Comparison of ENCODE assay signal across 31 mouse cellular contexts in genomic region chr8:119516674-119517073, GRCm38 (mm10). TPM values are rescaled to one million over a fixed set of nuclear protein-coding genes. Genes with fewer than 3 reads are reported as not detected.
A peak's percentile ranks its signal among the peaks of the same experiment; 100 is the strongest.
DNase-seq lines count a peak whose midpoint lies in the region; ATAC-seq and TF ChIP-seq lines count a peak whose summit lies in the region.
"Had no signal": no experiment of that assay in that cellular context is flagged by ENCODE, and none has a peak within 500 bp of the region (broad histone marks: within the 10 kb centered on the region; RNA-seq: fewer than 3 reads in every experiment).

No protein-coding gene starts in this region.

- no peak for DNase-seq in hindbrain, embryonic 10.5 days (ENCODE audit: low spot score)
- DNase-seq in midbrain, postnatal 0 days (ENCODE audit: low spot score): peak; percentile 34
- DNase-seq in ES-E14 (ENCODE audit: low read depth, low spot score): no peak
- no peak for DNase-seq in embryonic facial prominence, embryonic 14.5 days (ENCODE audit: low spot score)
- DNase-seq in heart, adult 11 months: no peak
- DNase-seq: adrenal gland, postnatal 36 days; cerebellum, adult 11 months; gastrocnemius, postnatal 36 days; kidney, adult 11 months; kidney, postnatal 36 days; layer of hippocampus, postnatal 36 days; lung, adult 18-20 months; lung, postnatal 10 days; right cerebral cortex, postnatal 14 days; thymus, adult 2 months; thymus, postnatal 4 days had no signal

- no peaks in the 10 kb centered on the region; the same call in 1 of the 2 replicates for H3K4me1 ChIP-seq in hindbrain, embryonic 15.5 days (replicated peaks)
- H3K4me1 ChIP-seq in hindbrain, embryonic 10.5 days (replicated peaks): no peaks in the 10 kb centered on the region
- H3K4me1 ChIP-seq in midbrain, postnatal 0 days (ENCODE audit: insufficient read depth, low read length): no peaks in the 10 kb centered on the region
- H3K4me1 ChIP-seq in midbrain, embryonic 15.5 days: peaks cover 10% of the 10 kb centered on the region; the same call in 1 of the 2 replicates
- peaks cover 3 to 16% of the 10 kb centered on the region in 2 experiments for H3K4me1 ChIP-seq in ES-E14 (ENCODE audit: control insufficient read depth in 2 of 2, insufficient read depth in 2 of 2, low read length in 2 of 2, poor library complexity in 1 of 2)
- no peaks in the 10 kb centered on the region for H3K4me1 ChIP-seq in embryonic facial prominence, embryonic 14.5 days (ENCODE audit: control insufficient read depth, insufficient read depth, low read length)
- H3K4me1 ChIP-seq: embryonic facial prominence, embryonic 15.5 days; kidney, embryonic 15.5 days; limb, embryonic 13.5 days had no signal

- no peak for TF ChIP-seq CTCF in midbrain, postnatal 0 days (IDR thresholded peaks at IDR 0.05)

- 34% methylated on average over 5 of the region's 5 CpGs for WGBS in hindbrain, embryonic 15.5 days
- WGBS in hindbrain, embryonic 10.5 days: 79% methylated on average over 5 of the region's 5 CpGs
- WGBS in midbrain, postnatal 0 days: 39% methylated on average over 5 of the region's 5 CpGs
- WGBS in midbrain, embryonic 15.5 days: 45% methylated on average over 5 of the region's 5 CpGs
- 61% methylated on average over 5 of the region's 5 CpGs for WGBS in embryonic facial prominence, embryonic 14.5 days

- H3K27ac ChIP-seq in hindbrain, embryonic 15.5 days (replicated peaks): no peak overlapping the region
- no peak overlapping the region for H3K27ac ChIP-seq in hindbrain, embryonic 10.5 days
- no peak overlapping the region for H3K27ac ChIP-seq in midbrain, postnatal 0 days (ENCODE audit: low read depth, low read length)
- no peak overlapping the region for H3K27ac ChIP-seq in midbrain, embryonic 15.5 days
- H3K27ac ChIP-seq in ES-E14 (ENCODE audit: insufficient read depth, low read depth, low read length, poor library complexity, severe bottlenecking): peak overlapping the region; percentile 58; the same call in 1 of the 2 replicates
- no peak overlapping the region for H3K27ac ChIP-seq in embryonic facial prominence, embryonic 14.5 days (replicated peaks; ENCODE audit: low read depth, low read length)
- H3K27ac ChIP-seq: embryonic facial prominence, embryonic 15.5 days; kidney, embryonic 15.5 days; limb, embryonic 13.5 days; liver, embryonic 12.5 days; stomach, postnatal 0 days had no signal

- ATAC-seq in hindbrain, embryonic 15.5 days (ENCODE audit: low FRiP score, low read depth): peak; percentile 23; the same call in 1 of the 2 replicates
- no peak for ATAC-seq in midbrain, postnatal 0 days (ENCODE audit: low FRiP score)
- no peak for ATAC-seq in midbrain, embryonic 15.5 days (replicated peaks)
- peak; percentile 9; the same call in 1 of the 2 replicates for ATAC-seq in embryonic facial prominence, embryonic 14.5 days (ENCODE audit: low read depth)
- ATAC-seq: liver, embryonic 12.5 days had no signal

- H3K27me3 ChIP-seq in hindbrain, embryonic 15.5 days: no peaks in the 10 kb centered on the region
- H3K27me3 ChIP-seq in hindbrain, embryonic 10.5 days (ENCODE audit: insufficient read depth, poor library complexity, severe bottlenecking): no peaks in the 10 kb centered on the region
- H3K27me3 ChIP-seq in midbrain, postnatal 0 days (ENCODE audit: insufficient read depth, low read length): no peaks in the 10 kb centered on the region
- no peaks in the 10 kb centered on the region for H3K27me3 ChIP-seq in midbrain, embryonic 15.5 days (replicated peaks)
- no peaks in the 10 kb centered on the region for H3K27me3 ChIP-seq in embryonic facial prominence, embryonic 14.5 days (replicated peaks; ENCODE audit: control insufficient read depth, insufficient read depth, low read length)
- H3K27me3 ChIP-seq: embryonic facial prominence, embryonic 15.5 days; kidney, embryonic 15.5 days; limb, embryonic 13.5 days; liver, embryonic 12.5 days had no signal

- no peak overlapping the region for H3K4me2 ChIP-seq in hindbrain, embryonic 15.5 days
- H3K4me2 ChIP-seq in midbrain, postnatal 0 days (ENCODE audit: low read depth, low read length, poor library complexity, severe bottlenecking): no peak overlapping the region
- H3K4me2 ChIP-seq in midbrain, embryonic 15.5 days: no peak overlapping the region
- no peak overlapping the region for H3K4me2 ChIP-seq in embryonic facial prominence, embryonic 14.5 days (ENCODE audit: low read depth, low read length)
- H3K4me2 ChIP-seq: embryonic facial prominence, embryonic 15.5 days; kidney, embryonic 15.5 days; limb, embryonic 13.5 days; liver, embryonic 12.5 days had no signal

- no peak overlapping the region for H3K9ac ChIP-seq in hindbrain, embryonic 15.5 days
- H3K9ac ChIP-seq in midbrain, postnatal 0 days (replicated peaks; ENCODE audit: low read length, poor library complexity, severe bottlenecking): no peak overlapping the region
- no peak overlapping the region for H3K9ac ChIP-seq in midbrain, embryonic 15.5 days
- no peak overlapping the region for H3K9ac ChIP-seq in ES-E14 (ENCODE audit: insufficient read depth, low read depth, low read length, poor library complexity, severe bottlenecking)
- H3K9ac ChIP-seq in embryonic facial prominence, embryonic 14.5 days (ENCODE audit: low read depth, low read length): no peak overlapping the region
- H3K9ac ChIP-seq: embryonic facial prominence, embryonic 15.5 days; kidney, embryonic 15.5 days; limb, embryonic 13.5 days; liver, embryonic 12.5 days had no signal

- in situ Hi-C loops in ES-E14 (cut with MboI; ENCODE audit: low sequenced_read_pairs in 2 of 2, unreplicated experiment in 2 of 2): no loop called here

- no peak overlapping the region for H3K4me3 ChIP-seq in hindbrain, embryonic 15.5 days
- H3K4me3 ChIP-seq in hindbrain, embryonic 10.5 days: no peak overlapping the region
- H3K4me3 ChIP-seq in midbrain, postnatal 0 days (ENCODE audit: low read depth, low read length): no peak overlapping the region
- no peak overlapping the region for H3K4me3 ChIP-seq in midbrain, embryonic 15.5 days
- H3K4me3 ChIP-seq in ES-E14 (ENCODE audit: insufficient read depth in 1 of 2, low read depth in 1 of 2, low read length in 2 of 2, poor library complexity in 1 of 2, severe bottlenecking in 1 of 2): no peak overlapping the region
- H3K4me3 ChIP-seq in embryonic facial prominence, embryonic 14.5 days (ENCODE audit: low read depth, low read length): no peak overlapping the region
- H3K4me3 ChIP-seq: embryonic facial prominence, embryonic 15.5 days; kidney, embryonic 15.5 days; limb, embryonic 13.5 days; liver, embryonic 12.5 days had no signal

- peaks cover 86% of the 10 kb centered on the region for H3K36me3 ChIP-seq in hindbrain, embryonic 15.5 days
- H3K36me3 ChIP-seq in hindbrain, embryonic 10.5 days: peaks cover 100% of the 10 kb centered on the region
- H3K36me3 ChIP-seq in midbrain, postnatal 0 days (ENCODE audit: insufficient read depth, low read length): peaks cover 80% of the 10 kb centered on the region
- peaks cover 65% of the 10 kb centered on the region for H3K36me3 ChIP-seq in midbrain, embryonic 15.5 days (replicated peaks)
- H3K36me3 ChIP-seq in ES-E14 (ENCODE audit: control insufficient read depth, insufficient read depth, low read length, poor library complexity, severe bottlenecking): peaks cover 65% of the 10 kb centered on the region
- peaks cover 100% of the 10 kb centered on the region for H3K36me3 ChIP-seq in embryonic facial prominence, embryonic 14.5 days (ENCODE audit: control insufficient read depth, insufficient read depth, low read length)

- H3K9me3 ChIP-seq in hindbrain, embryonic 15.5 days: no peaks in the 10 kb centered on the region
- H3K9me3 ChIP-seq in hindbrain, embryonic 10.5 days: no peaks in the 10 kb centered on the region
- H3K9me3 ChIP-seq in midbrain, postnatal 0 days (ENCODE audit: low read length): no peaks in the 10 kb centered on the region
- no peaks in the 10 kb centered on the region for H3K9me3 ChIP-seq in midbrain, embryonic 15.5 days
- H3K9me3 ChIP-seq in ES-E14 (ENCODE audit: control insufficient read depth, insufficient read depth, low read depth, low read length): no peaks in the 10 kb centered on the region
- no peaks in the 10 kb centered on the region for H3K9me3 ChIP-seq in embryonic facial prominence, embryonic 14.5 days (ENCODE audit: control insufficient read depth, low read length)
- H3K9me3 ChIP-seq: embryonic facial prominence, embryonic 15.5 days; kidney, embryonic 15.5 days; limb, embryonic 13.5 days; liver, embryonic 12.5 days had no signal

RNA-seq across cellular contexts. Expression of gene Slc38a8, which starts 15.2 kb away (rescaled TPM):
- polyA plus RNA-seq in hindbrain, embryonic 15.5 days (2015; fragmentation: Nextera tagmentation; extraction: Ambion mirVana): 0.13 and 0.22 TPM in 2 replicates
- polyA plus RNA-seq in hindbrain, embryonic 10.5 days (2016; fragmentation: Nextera tagmentation; extraction: Ambion mirVana): 1.4 TPM in 1 of 2 replicates, not detected in the other
- 0.16 and 0.19 TPM in 2 replicates for total RNA-seq in midbrain, postnatal 0 days (2014; rRNA removed)
- 0.09 and 0.12 TPM in 2 replicates for polyA plus RNA-seq in midbrain, postnatal 0 days (2015; fragmentation: Nextera tagmentation; extraction: Ambion mirVana)
- 0.13 TPM in 1 of 2 replicates, not detected in the other for polyA plus RNA-seq in midbrain, embryonic 15.5 days (2015; fragmentation: Nextera tagmentation; extraction: Ambion mirVana)
- 0.16 and 0.85 TPM in 2 replicates for total RNA-seq in ES-E14 (2012; rRNA removed)
- 0.17 TPM in 1 of 2 replicates, not detected in the other for polyA plus RNA-seq in embryonic facial prominence, embryonic 14.5 days (2014; fragmentation: Nextera tagmentation; extraction: Ambion mirVana)
- total RNA-seq: gastrocnemius, postnatal 36 days; heart, adult 8-10 months; heart, postnatal 25 days; layer of hippocampus, postnatal 36 days; megakaryocyte progenitor cell, adult 5-6 weeks; monocyte, adult 5-6 weeks had no signal
- polyA plus RNA-seq: C2C12; heart, embryonic 14.5 days; kidney, embryonic 15.5 days; liver, embryonic 12.5 days; neural tube, embryonic 11.5 days; stomach, postnatal 0 days had no signal

RNA-seq across cellular contexts. Expression of gene Mbtps1, which starts 41.9 kb away (rescaled TPM):
- polyA plus RNA-seq in hindbrain, embryonic 15.5 days (2015; fragmentation: Nextera tagmentation; extraction: Ambion mirVana): 50.7 and 54.0 TPM in 2 replicates
- polyA plus RNA-seq in hindbrain, embryonic 10.5 days (2016; fragmentation: Nextera tagmentation; extraction: Ambion mirVana): 104 and 107 TPM in 2 replicates
- total RNA-seq in midbrain, postnatal 0 days (2014; rRNA removed): 68.8 and 72.7 TPM in 2 replicates
- polyA plus RNA-seq in midbrain, postnatal 0 days (2015; fragmentation: Nextera tagmentation; extraction: Ambion mirVana): 45.5 and 46.0 TPM in 2 replicates
- 59.5 and 61.1 TPM in 2 replicates for polyA plus RNA-seq in midbrain, embryonic 15.5 days (2015; fragmentation: Nextera tagmentation; extraction: Ambion mirVana)
- 167 and 198 TPM in 2 replicates for total RNA-seq in ES-E14 (2012; rRNA removed)
- 110 and 124 TPM in 2 replicates for polyA plus RNA-seq in embryonic facial prominence, embryonic 14.5 days (2014; fragmentation: Nextera tagmentation; extraction: Ambion mirVana)

RNA-seq across cellular contexts. Expression of gene Hsdl1, which starts 58.3 kb away (rescaled TPM):
- 153 and 162 TPM in 2 replicates for polyA plus RNA-seq in hindbrain, embryonic 15.5 days (2015; fragmentation: Nextera tagmentation; extraction: Ambion mirVana)
- 65.1 and 78.0 TPM in 2 replicates for polyA plus RNA-seq in hindbrain, embryonic 10.5 days (2016; fragmentation: Nextera tagmentation; extraction: Ambion mirVana)
- total RNA-seq in midbrain, postnatal 0 days (2014; rRNA removed): 164 and 176 TPM in 2 replicates
- polyA plus RNA-seq in midbrain, postnatal 0 days (2015; fragmentation: Nextera tagmentation; extraction: Ambion mirVana): 164 and 174 TPM in 2 replicates
- polyA plus RNA-seq in midbrain, embryonic 15.5 days (2015; fragmentation: Nextera tagmentation; extraction: Ambion mirVana): 212 and 213 TPM in 2 replicates
- total RNA-seq in ES-E14 (2012; rRNA removed): 19.5 and 19.7 TPM in 2 replicates
- polyA plus RNA-seq in embryonic facial prominence, embryonic 14.5 days (2014; fragmentation: Nextera tagmentation; extraction: Ambion mirVana): 34.0 and 37.1 TPM in 2 replicates

RNA-seq across cellular contexts. Expression of gene Dnaaf1, which starts 58.4 kb away (rescaled TPM):
- 0.35 and 0.74 TPM in 2 replicates for polyA plus RNA-seq in hindbrain, embryonic 15.5 days (2015; fragmentation: Nextera tagmentation; extraction: Ambion mirVana)
- 0.39 and 1.3 TPM in 2 replicates for polyA plus RNA-seq in hindbrain, embryonic 10.5 days (2016; fragmentation: Nextera tagmentation; extraction: Ambion mirVana)
- 0.47 and 1.1 TPM in 2 replicates for total RNA-seq in midbrain, postnatal 0 days (2014; rRNA removed)
- 0.51 and 0.60 TPM in 2 replicates for polyA plus RNA-seq in midbrain, postnatal 0 days (2015; fragmentation: Nextera tagmentation; extraction: Ambion mirVana)
- 0.54 and 0.55 TPM in 2 replicates for polyA plus RNA-seq in midbrain, embryonic 15.5 days (2015; fragmentation: Nextera tagmentation; extraction: Ambion mirVana)
- total RNA-seq in ES-E14 (2012; rRNA removed): 0.79 and 1.0 TPM in 2 replicates
- polyA plus RNA-seq in embryonic facial prominence, embryonic 14.5 days (2014; fragmentation: Nextera tagmentation; extraction: Ambion mirVana): 0.83 and 2.5 TPM in 2 replicates
- total RNA-seq: gastrocnemius, postnatal 36 days; heart, adult 8-10 months; heart, postnatal 25 days; left cerebral cortex, postnatal 10 days; monocyte, adult 5-6 weeks had no signal
- polyA plus RNA-seq: neural tube, embryonic 11.5 days had no signal

Comparison
In these comparisons a context has a peak if more than half of its experiments do, and no peak if none do; other contexts are left out.
1. ATAC-seq: peak in hindbrain, embryonic 15.5 days (single experiment) and embryonic facial prominence, embryonic 14.5 days (single experiment); none in midbrain, postnatal 0 days (single experiment) and midbrain, embryonic 15.5 days (single experiment).